Mouse (Mus musculus) E14TG2a.4 (cell line): ENCODE measurements around the gene Id1.
A peak's percentile ranks its signal among the peaks of the same experiment; 100 is the strongest.

ENCODE experiments used
- CTCF ChIP-seq: conservative IDR thresholded peaks from 2 replicates; pipeline ENCODE4 v1.5.1; 2014; ENCODE audit warnings: low read length
- POU5F1 ChIP-seq: IDR thresholded peaks from 2 replicates; pipeline ENCODE4 v1.6.1; 2014; ENCODE audit warnings: low read length, borderline replicate concordance

DNA sequence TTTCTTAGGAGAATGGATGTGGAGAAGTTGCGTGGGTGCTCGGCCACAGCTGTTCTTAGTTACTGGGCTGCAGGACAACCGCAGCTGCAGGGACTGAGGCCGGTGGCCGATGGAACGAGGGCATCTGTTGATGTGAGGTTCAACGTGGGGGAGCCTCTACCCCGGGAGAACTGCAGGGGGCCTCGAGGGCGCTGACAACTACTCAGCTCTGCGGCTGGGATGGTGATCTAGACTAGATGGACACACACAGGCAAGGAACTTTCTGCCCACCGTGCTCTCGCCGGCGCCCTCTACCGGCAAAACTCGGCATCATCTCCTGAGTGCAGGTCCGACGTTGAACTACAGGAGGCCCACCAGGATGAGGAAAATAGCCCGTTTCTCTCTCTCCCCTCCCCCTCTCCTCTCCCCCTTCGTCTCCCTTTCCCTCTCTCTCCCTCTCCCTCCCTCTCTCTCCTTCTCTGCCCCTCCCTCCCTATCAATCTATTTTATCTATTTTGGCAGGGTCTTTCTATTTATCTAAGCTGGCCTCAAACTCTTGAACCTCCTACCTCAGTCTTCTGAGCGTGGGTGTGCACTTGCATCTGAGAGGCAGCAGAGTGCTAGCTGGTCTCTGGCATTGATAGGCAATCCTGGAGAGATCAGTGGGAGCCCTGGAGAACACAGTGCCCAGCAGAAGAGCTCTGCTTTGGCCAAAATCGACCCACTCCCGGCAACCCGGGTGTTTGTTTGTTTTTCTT is 30.5 kb downstream of the Id1 start:
- no peak for TF ChIP-seq POU5F1
- TF ChIP-seq CTCF, result peak; percentile 93
